Mouse (Mus musculus) CH12F3 (cell line): ENCODE data around the gene Mrap.

Experiments
- in situ Hi-C: fragments of 300-500 bp; cut with MboI; formaldehyde crosslinking; loops from 2 replicates; pipeline ENCODE4 v1.14.3; 2020; ENCODE audit warnings: low sequenced_read_pairs

Gene Mrap

GRCm38 (mm10) chr16:90753386-90753941, 15.5 kb downstream of the Mrap start:
- in situ Hi-C loops: no loop called here

GRCm38 (mm10) chr16:90759335-90759734, 21.3 kb downstream of the Mrap start:
- in situ Hi-C loops: no loop called here

GRCm38 (mm10) chr16:90760515-90760914, 22.5 kb downstream of the Mrap start:
- in situ Hi-C loops: no loop called here

GRCm38 (mm10) chr16:90765195-90765877, 27.3 kb downstream of the Mrap start:
- in situ Hi-C loops: no loop called here

GRCm38 (mm10) chr16:90766919-90767454, 29.0 kb downstream of the Mrap start:
- in situ Hi-C loops: no loop called here

GRCm38 (mm10) chr16:90774216-90774615, 36.2 kb downstream of the Mrap start:
- in situ Hi-C loops: no loop called here

- in situ Hi-C loops: no loop called here
These were observed 36.6 kb downstream of the Mrap start for GRCm38 (mm10) chr16:90774646-90775045.

GRCm38 (mm10) chr16:90775946-90776520, 38.0 kb downstream of the Mrap start:
- in situ Hi-C loops: no loop called here

GRCm38 (mm10) chr16:90779783-90780182, 41.8 kb downstream of the Mrap start:
- in situ Hi-C loops: no loop called here

GRCm38 (mm10) chr16:90783302-90783701, 45.3 kb downstream of the Mrap start:
- in situ Hi-C loops: no loop called here

GRCm38 (mm10) chr16:90785257-90785656, 47.2 kb downstream of the Mrap start:
- in situ Hi-C loops: no loop called here

- in situ Hi-C loops: no loop called here
These were observed 50.6 kb downstream of the Mrap start for GRCm38 (mm10) chr16:90788580-90788979.

- in situ Hi-C loops: no loop called here
These were observed 52.9 kb downstream of the Mrap start for GRCm38 (mm10) chr16:90790946-90791345.

GRCm38 (mm10) chr16:90792066-90792465, 54.1 kb downstream of the Mrap start:
- in situ Hi-C loops: no loop called here

GRCm38 (mm10) chr16:90792500-90792899, 54.5 kb downstream of the Mrap start:
- in situ Hi-C loops: no loop called here

- in situ Hi-C loops: no loop called here
These were observed 56.7 kb downstream of the Mrap start for GRCm38 (mm10) chr16:90794708-90795107.

- in situ Hi-C loops: no loop called here
These were observed 60.4 kb downstream of the Mrap start for GRCm38 (mm10) chr16:90798446-90798845.

- in situ Hi-C loops: no loop called here
These were observed 60.8 kb downstream of the Mrap start for GRCm38 (mm10) chr16:90798848-90799247.
